Mouse (Mus musculus) olfactory bulb, adult 2 months (tissue): ENCODE measurements around the gene Nat9.

Experiments
- CTCF ChIP-seq: fragments of 200-500 bp; IDR thresholded peaks from 2 replicates; pipeline ENCODE4 v1.5.1; 2012; ENCODE audit warnings: low read depth, mild to moderate bottlenecking, low read length, moderate library complexity; ENCODE audit not compliant: insufficient read depth
- POLR2A ChIP-seq: fragments of 200-500 bp; IDR thresholded peaks from 2 replicates; pipeline ENCODE4 v1.6.1; 2012; ENCODE audit warnings: mild to moderate bottlenecking, low read depth, low read length, moderate library complexity; ENCODE audit not compliant: insufficient read depth

- TF ChIP-seq CTCF (no peak), POLR2A (0 out of 2 replicates have a peak, but pooled peaks have one; percentile 10)
Observed at GRCm38 (mm10) chr11:115167631-115168249, 19.9 kb downstream of the Nat9 start.
